Mouse (Mus musculus): ENCODE data around the gene Cib2. TPM values are rescaled to one million over a fixed set of nuclear protein-coding genes. Genes with fewer than 3 reads are reported as not detected.

Gene Cib2
- total RNA-seq, 2 experiments from 2014 or later, result 0.57 to 1.6 TPM

DNA sequence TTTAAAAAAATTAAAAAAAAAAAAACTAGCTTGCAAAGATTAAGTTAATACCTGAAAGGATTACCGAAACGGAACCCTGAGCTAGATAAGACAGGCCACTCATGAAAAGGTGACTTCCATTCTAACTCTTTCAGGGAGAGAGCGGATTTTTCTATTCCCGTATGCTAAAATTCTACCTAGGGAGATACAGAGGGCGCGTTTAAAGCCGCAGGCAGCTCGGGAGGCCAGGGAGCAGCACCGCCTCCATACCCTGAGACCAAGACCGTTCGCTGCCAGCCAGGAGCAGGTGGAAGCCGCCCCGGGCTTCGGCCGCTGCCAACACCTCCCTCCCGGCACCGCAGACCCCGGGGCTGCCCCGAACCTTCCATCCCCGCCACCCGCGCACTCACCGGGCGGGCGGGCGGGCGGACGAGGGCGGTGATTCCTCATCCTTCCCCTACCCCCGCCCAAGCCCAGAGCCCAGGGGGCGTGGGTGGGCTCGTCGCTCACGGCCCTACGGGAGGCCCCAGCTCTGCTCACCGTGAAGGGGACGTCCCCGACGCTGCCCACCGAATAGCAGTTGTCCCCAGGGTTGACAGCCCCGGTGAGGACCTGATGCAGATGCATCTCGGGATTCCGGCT is 59.1 kb downstream of the Cib2 start:
- ATAC-seq (replicated peaks; ENCODE audit: poor library complexity, severe bottlenecking), result peak; percentile 25

DNA sequence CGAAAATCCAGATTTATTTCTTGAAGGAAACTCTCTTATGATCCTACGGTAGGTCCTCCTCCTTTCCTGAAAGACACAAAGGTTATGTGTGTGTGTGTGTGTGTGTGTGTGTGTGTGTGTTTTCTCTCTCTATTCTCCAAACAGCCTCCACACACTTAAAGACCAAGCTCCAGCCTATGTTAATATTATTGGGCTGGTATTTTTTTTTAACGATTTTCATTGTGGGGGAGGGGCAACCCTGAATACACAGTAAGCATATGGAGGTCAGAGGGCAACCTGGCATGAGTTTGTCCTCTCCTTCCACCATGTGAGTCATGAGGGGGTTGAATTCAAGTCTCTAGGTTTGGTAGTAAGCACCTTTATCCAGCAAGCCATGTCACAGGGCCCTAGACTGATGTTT is 60.2 kb downstream of the Cib2 start:
- ATAC-seq (replicated peaks; ENCODE audit: poor library complexity, severe bottlenecking), result no peak

DNA sequence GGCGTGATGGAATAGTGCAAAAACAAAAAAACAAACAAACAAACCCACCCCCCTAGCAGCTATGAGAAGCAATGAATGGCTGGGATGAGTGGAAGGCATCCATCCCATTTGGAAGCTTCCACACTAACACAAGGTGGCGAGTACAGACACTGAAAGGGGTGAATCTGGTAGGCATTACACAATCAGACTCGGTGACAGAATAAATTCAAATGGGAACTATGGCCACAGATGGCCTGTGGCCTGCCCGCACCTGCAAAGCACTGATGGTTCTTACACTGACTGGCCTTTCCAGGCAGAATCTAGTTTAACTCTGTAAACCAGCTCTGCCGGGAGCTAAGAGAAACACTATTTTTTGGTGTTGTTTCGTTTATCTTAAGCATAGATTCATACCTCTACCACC is 60.7 kb downstream of the Cib2 start:
- ATAC-seq (replicated peaks; ENCODE audit: poor library complexity, severe bottlenecking), result no peak

Other genes starting within 250 kb of the Cib2 start
- gene Dmxl2, start 58.6 kb downstream of the Cib2 start, total RNA-seq (2014; fragmentation: Nextera tagmentation), result 5.8 and 14.4 TPM in 2 replicates
- 8.7 and 9.2 TPM in 2 replicates for gene Dmxl2, start 58.6 kb downstream of the Cib2 start, total RNA-seq (2017)
- not detected in 2 replicates for gene Sh2d7, start 21.2 kb downstream of the Cib2 start, total RNA-seq (2014; fragmentation: Nextera tagmentation)
- not detected in 2 replicates for gene Sh2d7, start 21.2 kb downstream of the Cib2 start, total RNA-seq (2017)
- gene Idh3a, start 26.1 kb upstream of the Cib2 start, total RNA-seq (2014; fragmentation: Nextera tagmentation), result 100 and 111 TPM in 2 replicates
- 83.9 and 89.1 TPM in 2 replicates for gene Idh3a, start 26.1 kb upstream of the Cib2 start, total RNA-seq (2017)
- not detected in 2 replicates for gene Acsbg1, start 101.7 kb upstream of the Cib2 start, total RNA-seq (2014; fragmentation: Nextera tagmentation)
- not detected in 2 replicates for gene Acsbg1, start 101.7 kb upstream of the Cib2 start, total RNA-seq (2017)
- 0.45 and 0.82 TPM in 2 replicates for gene Dnaja4, start 138.7 kb upstream of the Cib2 start, total RNA-seq (2014; fragmentation: Nextera tagmentation)
- 0.05 and 3.0 TPM in 2 replicates for gene Dnaja4, start 138.7 kb upstream of the Cib2 start, total RNA-seq (2017)
- 76.8 and 87.4 TPM in 2 replicates for gene Wdr61, start 174.3 kb upstream of the Cib2 start, total RNA-seq (2014; fragmentation: Nextera tagmentation)
- 96.0 and 107 TPM in 2 replicates for gene Wdr61, start 174.3 kb upstream of the Cib2 start, total RNA-seq (2017)
- not detected in 2 replicates for gene Crabp1, start 204.5 kb upstream of the Cib2 start, total RNA-seq (2014; fragmentation: Nextera tagmentation)
- gene Crabp1, start 204.5 kb upstream of the Cib2 start, total RNA-seq (2017), result not detected in 2 replicates